Mouse (Mus musculus): ENCODE data around the gene Lrrc8a. TPM values are rescaled to one million over a fixed set of nuclear protein-coding genes. Genes with fewer than 3 reads are reported as not detected.

The Lrrc8a gene
- 43.8 and 46.2 TPM in 2 replicates for polyA plus RNA-seq (2015; fragmentation: Nextera tagmentation; extraction: Ambion mirVana)

GRCm38 (mm10) chr2:30237199-30237880, at the start of gene Lrrc8a:
TSS of gene Lrrc8a (plus strand) at chr2:30237715.
- H3K9me3 ChIP-seq (ENCODE audit: low read length): no peaks in the 10 kb centered on the region
- H3K4me1 ChIP-seq (ENCODE audit: insufficient read depth, low read length): peaks cover 24% of the 10 kb centered on the region
- peak within 1 kb of the TSS; percentile 90 for H3K9ac ChIP-seq (replicated peaks; ENCODE audit: low read length)
- H3K4me2 ChIP-seq (replicated peaks; ENCODE audit: low read depth, low read length): peak within 1 kb of the TSS; percentile 85
- H3K4me3 ChIP-seq (ENCODE audit: low read length): peak within 1 kb of the TSS; percentile 70
- peak; percentile 97 for ATAC-seq (ENCODE audit: low FRiP score, low TSS enrichment)
- H3K27ac ChIP-seq (ENCODE audit: low read length): peak within 1 kb of the TSS; percentile 89
- WGBS: under 1% methylated on average over 59 of the region's 67 CpGs
- H3K27me3 ChIP-seq (ENCODE audit: insufficient read depth, low read length): no peaks in the 10 kb centered on the region
- H3K36me3 ChIP-seq (ENCODE audit: insufficient read depth, low read length): peaks cover 17% of the 10 kb centered on the region

DNA sequence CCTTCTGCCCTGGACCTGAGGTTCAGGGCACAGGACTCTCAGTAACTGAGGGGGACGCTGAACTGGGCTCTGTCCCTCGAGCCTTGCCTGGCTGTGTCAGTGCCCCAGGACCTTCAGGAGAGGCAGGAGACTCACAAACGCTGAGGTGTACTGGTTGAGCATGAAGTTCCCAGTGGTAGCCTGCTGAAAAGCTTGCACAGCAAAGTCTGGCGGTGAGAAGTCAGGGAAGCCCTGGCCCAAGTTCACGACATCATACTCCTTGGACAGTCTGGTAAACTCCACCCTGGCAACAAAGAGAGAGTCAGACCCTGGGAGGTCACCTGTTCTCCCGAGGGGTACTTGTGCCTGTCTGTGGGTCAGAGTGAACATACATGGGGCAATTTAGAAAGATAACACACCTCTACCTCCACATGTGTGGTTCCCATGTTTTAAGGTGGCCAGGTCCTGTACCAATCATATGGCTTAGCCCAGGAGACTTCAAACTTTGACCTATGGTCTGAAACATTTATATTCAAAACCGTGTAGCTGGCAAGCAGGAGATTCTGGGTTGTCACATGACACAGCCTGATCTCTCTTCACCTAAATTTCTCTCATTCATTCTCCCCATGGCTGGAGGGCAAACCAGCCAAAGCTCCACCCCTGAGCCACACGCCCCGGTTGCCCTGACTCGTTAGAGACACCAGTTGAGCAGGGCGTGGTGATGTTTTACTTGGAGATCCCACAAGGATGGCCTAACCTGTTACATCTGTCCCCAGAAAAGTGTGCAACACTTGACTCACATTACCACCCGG, 45.5 kb upstream of the Lrrc8a start:
- Histone ChIP-seq H3K4me1 (ENCODE audit: insufficient read depth, low read length) (no peaks in the 10 kb centered on the region), H3K4me3 (ENCODE audit: low read length) (no peak overlapping the region), H3K9ac (replicated peaks; ENCODE audit: low read length) (no peak overlapping the region), H3K36me3 (ENCODE audit: insufficient read depth, low read length) (no peaks in the 10 kb centered on the region), H3K27me3 (ENCODE audit: insufficient read depth, low read length) (no peaks in the 10 kb centered on the region), H3K4me2 (replicated peaks; ENCODE audit: low read depth, low read length) (no peak overlapping the region), H3K27ac (ENCODE audit: low read length) (no peak overlapping the region), H3K9me3 (ENCODE audit: low read length) (no peaks in the 10 kb centered on the region)
- no peak for ATAC-seq (ENCODE audit: low FRiP score, low TSS enrichment)
- 86% methylated on average over 12 of the region's 12 CpGs for WGBS

DNA sequence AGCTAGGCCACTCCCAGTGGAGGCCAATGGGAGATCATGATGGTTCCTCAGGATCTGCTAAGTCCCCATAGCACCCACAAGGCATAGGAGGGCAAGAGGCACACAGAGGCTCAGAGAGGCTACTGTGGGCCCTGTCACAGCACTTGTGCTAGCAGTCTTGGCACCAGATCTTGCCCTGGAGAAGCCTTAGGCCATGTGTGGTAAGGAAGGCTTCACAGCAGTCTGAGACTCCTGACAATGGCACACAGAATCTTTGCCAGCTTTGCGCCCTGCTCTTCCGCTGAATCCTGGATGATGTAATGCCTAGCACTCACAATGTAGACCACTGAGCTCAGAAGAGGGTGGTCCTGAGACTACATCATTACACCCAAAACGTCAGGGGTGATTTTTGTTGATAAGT, 42.9 kb upstream of the Lrrc8a start:
- no peak overlapping the region for H3K4me3 ChIP-seq (ENCODE audit: low read length)
- no peak for ATAC-seq (ENCODE audit: low FRiP score, low TSS enrichment)
- H3K27me3 ChIP-seq (ENCODE audit: insufficient read depth, low read length): no peaks in the 10 kb centered on the region
- no peaks in the 10 kb centered on the region for H3K36me3 ChIP-seq (ENCODE audit: insufficient read depth, low read length)
- H3K27ac ChIP-seq (ENCODE audit: low read length): no peak overlapping the region
- H3K4me1 ChIP-seq (ENCODE audit: insufficient read depth, low read length): no peaks in the 10 kb centered on the region
- H3K4me2 ChIP-seq (replicated peaks; ENCODE audit: low read depth, low read length): no peak overlapping the region
- H3K9ac ChIP-seq (replicated peaks; ENCODE audit: low read length): no peak overlapping the region
- 92% methylated on average over 3 of the region's 3 CpGs for WGBS
- no peaks in the 10 kb centered on the region for H3K9me3 ChIP-seq (ENCODE audit: low read length)

- Histone ChIP-seq H3K9me3 (ENCODE audit: low read length) (no peaks in the 10 kb centered on the region), H3K36me3 (ENCODE audit: insufficient read depth, low read length) (no peaks in the 10 kb centered on the region), H3K9ac (replicated peaks; ENCODE audit: low read length) (no peak overlapping the region), H3K4me3 (ENCODE audit: low read length) (no peak overlapping the region), H3K27ac (ENCODE audit: low read length) (no peak overlapping the region), H3K27me3 (ENCODE audit: insufficient read depth, low read length) (no peaks in the 10 kb centered on the region), H3K4me1 (ENCODE audit: insufficient read depth, low read length) (0 out of 2 replicates have a peak, but pooled peaks cover 3% of the 10 kb centered on the region), H3K4me2 (replicated peaks; ENCODE audit: low read depth, low read length) (no peak overlapping the region)
- no peak for ATAC-seq (ENCODE audit: low FRiP score, low TSS enrichment)
- 74% methylated on average over 4 of the region's 4 CpGs for WGBS
Observed at GRCm38 (mm10) chr2:30198021-30198420, 39.5 kb upstream of the Lrrc8a start.

DNA sequence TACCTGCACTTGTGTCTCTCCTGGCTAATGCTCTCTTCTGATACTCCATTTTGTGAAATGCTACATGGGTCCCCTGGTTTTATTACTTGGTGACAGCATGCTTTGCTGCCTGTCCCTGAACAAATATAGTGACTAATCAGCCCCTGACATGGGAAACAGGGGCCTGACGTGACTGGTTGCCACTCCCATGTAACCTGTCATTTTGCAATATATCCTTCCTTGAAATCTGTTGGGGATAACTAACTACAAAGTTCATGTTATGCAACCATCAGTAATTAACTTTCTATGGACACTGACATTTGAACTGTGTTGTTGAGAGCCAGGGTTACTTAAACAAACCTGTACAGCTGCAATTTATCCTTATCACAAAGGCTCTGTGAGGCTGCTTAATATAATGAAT, 37.5 kb upstream of the Lrrc8a start:
- no peak for ATAC-seq (ENCODE audit: low FRiP score, low TSS enrichment)
- H3K9me3 ChIP-seq (ENCODE audit: low read length): no peaks in the 10 kb centered on the region
- WGBS: 16% methylated on average over 1 of the region's 1 CpGs
- no peaks in the 10 kb centered on the region for H3K36me3 ChIP-seq (ENCODE audit: insufficient read depth, low read length)
- H3K4me3 ChIP-seq (ENCODE audit: low read length): no peak overlapping the region
- H3K27ac ChIP-seq (ENCODE audit: low read length): no peak overlapping the region
- H3K27me3 ChIP-seq (ENCODE audit: insufficient read depth, low read length): no peaks in the 10 kb centered on the region
- H3K9ac ChIP-seq (replicated peaks; ENCODE audit: low read length): no peak overlapping the region
- H3K4me2 ChIP-seq (replicated peaks; ENCODE audit: low read depth, low read length): no peak overlapping the region
- H3K4me1 ChIP-seq (ENCODE audit: insufficient read depth, low read length): peaks cover 8% of the 10 kb centered on the region; the same call in 1 of the 2 replicates

DNA sequence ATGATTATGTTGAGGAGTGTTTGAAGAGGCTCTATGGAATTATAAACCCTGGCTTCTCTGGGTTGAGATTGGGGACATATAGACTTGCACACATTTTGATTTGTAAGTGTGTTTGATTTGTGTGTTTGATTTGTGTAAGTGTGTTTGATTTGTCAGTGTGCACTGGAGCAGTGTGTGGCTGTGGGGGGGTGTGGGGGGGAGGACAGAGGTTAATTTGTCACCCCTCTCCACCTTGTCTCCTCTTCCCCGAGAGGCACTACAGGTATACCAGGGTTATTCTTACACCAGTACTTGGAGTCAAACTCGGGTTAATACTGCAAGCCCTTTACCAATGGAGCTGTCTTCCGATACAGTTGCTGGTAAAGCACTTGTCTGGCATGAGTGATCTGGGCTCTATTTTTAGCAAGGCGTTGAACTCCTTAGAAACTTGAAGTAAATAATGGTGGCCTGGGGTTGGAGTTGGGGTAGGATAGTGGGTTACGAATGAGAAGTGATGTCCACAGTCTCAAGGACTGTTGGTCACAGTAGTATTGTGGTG, 37.1 kb upstream of the Lrrc8a start:
- no peak for ATAC-seq (ENCODE audit: low FRiP score, low TSS enrichment)
- H3K36me3 ChIP-seq (ENCODE audit: insufficient read depth, low read length): no peaks in the 10 kb centered on the region
- no peak overlapping the region for H3K4me3 ChIP-seq (ENCODE audit: low read length)
- no peak overlapping the region for H3K9ac ChIP-seq (replicated peaks; ENCODE audit: low read length)
- no peaks in the 10 kb centered on the region for H3K27me3 ChIP-seq (ENCODE audit: insufficient read depth, low read length)
- H3K27ac ChIP-seq (ENCODE audit: low read length): no peak overlapping the region
- peaks cover 9% of the 10 kb centered on the region; the same call in 1 of the 2 replicates for H3K4me1 ChIP-seq (ENCODE audit: insufficient read depth, low read length)
- no peaks in the 10 kb centered on the region for H3K9me3 ChIP-seq (ENCODE audit: low read length)
- 56% methylated on average over 5 of the region's 5 CpGs for WGBS
- H3K4me2 ChIP-seq (replicated peaks; ENCODE audit: low read depth, low read length): no peak overlapping the region

GRCm38 (mm10) chr2:30203439-30203838, 34.1 kb upstream of the Lrrc8a start:
- WGBS: 71% methylated on average over 7 of the region's 7 CpGs
- no peak for ATAC-seq (ENCODE audit: low FRiP score, low TSS enrichment)
- Histone ChIP-seq H3K27ac (ENCODE audit: low read length) (no peak overlapping the region), H3K27me3 (ENCODE audit: insufficient read depth, low read length) (no peaks in the 10 kb centered on the region), H3K4me3 (ENCODE audit: low read length) (no peak overlapping the region), H3K9ac (replicated peaks; ENCODE audit: low read length) (no peak overlapping the region), H3K36me3 (ENCODE audit: insufficient read depth, low read length) (no peaks in the 10 kb centered on the region), H3K4me2 (replicated peaks; ENCODE audit: low read depth, low read length) (no peak overlapping the region), H3K9me3 (ENCODE audit: low read length) (no peaks in the 10 kb centered on the region), H3K4me1 (ENCODE audit: insufficient read depth, low read length) (peaks cover 17% of the 10 kb centered on the region)

DNA sequence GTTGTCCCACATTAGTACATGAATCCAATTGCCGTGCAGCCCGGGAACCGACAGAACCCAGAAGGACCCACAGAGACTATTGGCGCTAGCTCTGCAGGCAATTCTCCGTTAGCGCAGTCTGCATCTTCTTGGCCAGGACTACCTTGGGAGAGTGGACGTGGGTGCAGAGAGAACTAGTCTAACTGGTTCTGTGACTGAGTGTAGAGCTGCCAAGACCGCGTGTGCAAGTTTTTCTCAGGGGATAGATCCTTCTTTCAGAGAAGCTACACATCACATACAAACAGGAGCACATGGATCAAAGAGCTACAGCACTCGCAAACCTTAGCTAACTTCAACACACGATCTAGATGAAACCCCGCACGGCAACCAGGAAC, 32.3 kb upstream of the Lrrc8a start:
- no peaks in the 10 kb centered on the region for H3K9me3 ChIP-seq (ENCODE audit: low read length)
- ATAC-seq (ENCODE audit: low FRiP score, low TSS enrichment): peak; percentile 52
- H3K36me3 ChIP-seq (ENCODE audit: insufficient read depth, low read length): no peaks in the 10 kb centered on the region
- H3K9ac ChIP-seq (replicated peaks; ENCODE audit: low read length): peak overlapping the region; percentile 73
- H3K4me1 ChIP-seq (ENCODE audit: insufficient read depth, low read length): peaks cover 17% of the 10 kb centered on the region
- WGBS: 2% methylated on average over 13 of the region's 13 CpGs
- H3K4me2 ChIP-seq (replicated peaks; ENCODE audit: low read depth, low read length): peak overlapping the region; percentile 83
- peak overlapping the region; percentile 79 for H3K27ac ChIP-seq (ENCODE audit: low read length)
- H3K27me3 ChIP-seq (ENCODE audit: insufficient read depth, low read length): no peaks in the 10 kb centered on the region
- H3K4me3 ChIP-seq (ENCODE audit: low read length): peak overlapping the region; percentile 80

GRCm38 (mm10) chr2:30205629-30206357, 31.7 kb upstream of the Lrrc8a start, which contains the start of gene Kyat1:
TSS of gene Kyat1 (minus strand) at chr2:30205847.
- H3K36me3 ChIP-seq (ENCODE audit: insufficient read depth, low read length): no peaks in the 10 kb centered on the region
- peak; percentile 96 for ATAC-seq (ENCODE audit: low FRiP score, low TSS enrichment)
- peak within 1 kb of the TSS; percentile 83 for H3K4me2 ChIP-seq (replicated peaks; ENCODE audit: low read depth, low read length)
- peak within 1 kb of the TSS; percentile 73 for H3K9ac ChIP-seq (replicated peaks; ENCODE audit: low read length)
- no peaks in the 10 kb centered on the region for H3K27me3 ChIP-seq (ENCODE audit: insufficient read depth, low read length)
- H3K27ac ChIP-seq (ENCODE audit: low read length): peak within 1 kb of the TSS; percentile 79
- H3K9me3 ChIP-seq (ENCODE audit: low read length): no peaks in the 10 kb centered on the region
- under 1% methylated on average over 44 of the region's 44 CpGs for WGBS
- peak within 1 kb of the TSS; percentile 80 for H3K4me3 ChIP-seq (ENCODE audit: low read length)
- H3K4me1 ChIP-seq (ENCODE audit: insufficient read depth, low read length): peaks cover 14% of the 10 kb centered on the region
